Mouse (Mus musculus) adrenal gland, adult 10 weeks (tissue): ENCODE results near the gene Adra2c. TPM values are rescaled to one million over a fixed set of nuclear protein-coding genes. Genes with fewer than 3 reads are reported as not detected.

Experiments used
- polyA plus RNA-seq: library from polyadenylated mRNA; stranded (reverse); fragments of 350-450 nt; fragmentation: Illumina TruSeq; extraction: RNeasy Lipid Tissue Mini Kit (QIAGEN cat#74804); gene quantifications from one replicate; pipeline ENCODE4 v1.2.3, GENCODE M21; 2014; ENCODE audit warnings: low read depth, low replicate concordance

The Adra2c gene
- polyA plus RNA-seq: not detected

GRCm38 (mm10) chr5:35278019-35278418 is at the start of gene Adra2c:
TSS of gene Adra2c (plus strand) at chr5:35278319.

Other genes starting within 250 kb of the Adra2c start
- gene Hgfac, start 236.8 kb upstream of the Adra2c start, polyA plus RNA-seq: not detected
- gene Dok7, start 221.6 kb upstream of the Adra2c start, polyA plus RNA-seq: not detected
- 18.4 TPM for gene Lrpap1, start 172.6 kb upstream of the Adra2c start, polyA plus RNA-seq
- gene Hmx1, start 110.8 kb downstream of the Adra2c start, polyA plus RNA-seq: not detected
- gene Cpz, start 247.4 kb downstream of the Adra2c start, polyA plus RNA-seq: not detected